10 mouse cellular contexts compared by ENCODE assay signal in the genomic region with DNA sequence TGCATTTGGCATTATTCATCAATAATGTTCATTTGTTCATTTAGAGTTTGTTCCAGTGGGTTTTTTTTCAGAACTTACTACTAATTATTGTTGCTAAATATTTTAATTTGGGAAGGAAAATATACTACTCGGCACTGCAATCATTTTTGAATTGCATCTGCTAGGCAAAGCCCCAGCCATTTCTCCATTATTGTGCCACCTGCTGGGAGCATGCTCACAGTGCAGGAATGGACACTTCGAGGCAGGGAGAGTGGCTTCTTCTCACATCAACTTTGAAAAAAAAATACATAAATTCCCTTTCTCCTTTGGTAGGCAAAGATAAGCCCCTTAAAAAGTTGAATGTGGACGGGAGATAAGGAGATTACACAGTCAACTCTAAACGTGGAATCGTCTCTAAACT.
DNase-seq lines count a peak whose midpoint lies in the region; ATAC-seq and TF ChIP-seq lines count a peak whose summit lies in the region.
"Had no signal": no experiment of that assay in that cellular context is flagged by ENCODE, and none has a peak within 500 bp of the region (broad histone marks: within the 10 kb centered on the region; RNA-seq: fewer than 3 reads in every experiment).

No protein-coding gene starts in this region.

- TF ChIP-seq EP300 in lung, postnatal 0 days (IDR thresholded peaks at IDR 0.05): no peak

- H3K27ac ChIP-seq in midbrain, embryonic 14.5 days (replicated peaks; ENCODE audit: low read depth, low read length): no peak overlapping the region
- H3K27ac ChIP-seq in midbrain, embryonic 13.5 days: no peak overlapping the region
- H3K27ac ChIP-seq in lung, postnatal 0 days (ENCODE audit: low read length): no peak overlapping the region
- H3K27ac ChIP-seq in thymus, adult 2 months (ENCODE audit: control insufficient read depth, insufficient read depth, low read length): no peak overlapping the region
- H3K27ac ChIP-seq: heart, embryonic 13.5 days had no signal

- TF ChIP-seq CTCF in lung, postnatal 0 days (IDR thresholded peaks at IDR 0.05): peak; percentile 68
- no peak for TF ChIP-seq CTCF in thymus, adult 2 months (IDR thresholded peaks at IDR 0.05; ENCODE audit: borderline replicate concordance, control insufficient read depth, extremely low read depth, insufficient read depth, low read length, poor library complexity)

- no peak overlapping the region for H3K9ac ChIP-seq in midbrain, embryonic 14.5 days (replicated peaks; ENCODE audit: low read length)
- H3K9ac ChIP-seq in midbrain, embryonic 13.5 days (replicated peaks): no peak overlapping the region
- no peak overlapping the region for H3K9ac ChIP-seq in lung, postnatal 0 days (replicated peaks; ENCODE audit: low read depth)
- H3K9ac ChIP-seq: heart, embryonic 13.5 days had no signal

- ATAC-seq in midbrain, embryonic 14.5 days (ENCODE audit: low FRiP score, low TSS enrichment): no peak
- no peak for ATAC-seq in midbrain, embryonic 13.5 days
- no peak for ATAC-seq in lung, postnatal 0 days

- H3K4me2 ChIP-seq in midbrain, embryonic 14.5 days (ENCODE audit: low read length): no peak overlapping the region
- H3K4me2 ChIP-seq in midbrain, embryonic 13.5 days (replicated peaks): no peak overlapping the region
- no peak overlapping the region for H3K4me2 ChIP-seq in lung, postnatal 0 days (replicated peaks; ENCODE audit: low read depth, low read length)
- H3K4me2 ChIP-seq: heart, embryonic 13.5 days had no signal

- no peaks in the 10 kb centered on the region for H3K36me3 ChIP-seq in midbrain, embryonic 14.5 days (ENCODE audit: control insufficient read depth, insufficient read depth, low read length)
- no peaks in the 10 kb centered on the region for H3K36me3 ChIP-seq in midbrain, embryonic 13.5 days
- no peaks in the 10 kb centered on the region for H3K36me3 ChIP-seq in lung, postnatal 0 days (ENCODE audit: insufficient read depth, low read length)
- no peaks in the 10 kb centered on the region for H3K36me3 ChIP-seq in thymus, adult 2 months (ENCODE audit: control insufficient read depth, insufficient read depth, low read length)
- H3K36me3 ChIP-seq: heart, embryonic 13.5 days had no signal

- H3K4me3 ChIP-seq in midbrain, embryonic 14.5 days (replicated peaks; ENCODE audit: low read depth, low read length): no peak overlapping the region
- H3K4me3 ChIP-seq in midbrain, embryonic 13.5 days (replicated peaks): no peak overlapping the region
- H3K4me3 ChIP-seq in lung, postnatal 0 days (ENCODE audit: low read depth, low read length): no peak overlapping the region
- H3K4me3 ChIP-seq in thymus, adult 2 months (ENCODE audit: control insufficient read depth, insufficient read depth, low read length): no peak overlapping the region
- H3K4me3 ChIP-seq: heart, embryonic 13.5 days; megakaryocyte, embryonic 14.5 days had no signal

- no peak for TF ChIP-seq POLR2A in thymus, adult 2 months (IDR thresholded peaks at IDR 0.05; ENCODE audit: control insufficient read depth, extremely low read depth, insufficient read depth, low read length, poor library complexity)

- DNase-seq in gastrocnemius, postnatal 10 days: peak; percentile 17
- no peak for DNase-seq in gastrocnemius, adult 18-20 months (ENCODE audit: low spot score)
- DNase-seq in midbrain, embryonic 14.5 days: peak; percentile 74
- peak; percentile 51 for DNase-seq in embryo, embryonic 11 days
- DNase-seq in lung, postnatal 0 days (ENCODE audit: low spot score): peak; percentile 31
- DNase-seq in thymus, adult 2 months: no peak
- no peak for DNase-seq in yolk sac, embryonic 10.5 days (ENCODE audit: low spot score)

- 49% methylated on average over 5 of the region's 5 CpGs for WGBS in midbrain, embryonic 14.5 days
- 58% methylated on average over 5 of the region's 5 CpGs for WGBS in midbrain, embryonic 13.5 days
- 40% methylated on average over 5 of the region's 5 CpGs for WGBS in lung, postnatal 0 days
- 58% methylated on average over 5 of the region's 5 CpGs for WGBS in thymus, adult 2 months

- H3K4me1 ChIP-seq in midbrain, embryonic 14.5 days (ENCODE audit: control insufficient read depth, insufficient read depth, low read length): no peaks in the 10 kb centered on the region
- H3K4me1 ChIP-seq in midbrain, embryonic 13.5 days (replicated peaks): 0 out of 2 replicates have a peak, but pooled peaks cover 3% of the 10 kb centered on the region
- H3K4me1 ChIP-seq in lung, postnatal 0 days (ENCODE audit: insufficient read depth, low read depth, low read length): no peaks in the 10 kb centered on the region
- no peaks in the 10 kb centered on the region for H3K4me1 ChIP-seq in thymus, adult 2 months (replicated peaks; ENCODE audit: control insufficient read depth, insufficient read depth, low read length)
- H3K4me1 ChIP-seq: heart, embryonic 13.5 days; megakaryocyte, embryonic 14.5 days had no signal

- no peaks in the 10 kb centered on the region for H3K27me3 ChIP-seq in midbrain, embryonic 14.5 days (ENCODE audit: control insufficient read depth, insufficient read depth, low read length)
- H3K27me3 ChIP-seq in midbrain, embryonic 13.5 days: no peaks in the 10 kb centered on the region
- H3K27me3 ChIP-seq in lung, postnatal 0 days (replicated peaks; ENCODE audit: insufficient read depth, low read length): no peaks in the 10 kb centered on the region
- no peaks in the 10 kb centered on the region for H3K27me3 ChIP-seq in thymus, adult 2 months (ENCODE audit: control insufficient read depth, insufficient read depth, low read length)
- H3K27me3 ChIP-seq: heart, embryonic 13.5 days; megakaryocyte, embryonic 14.5 days had no signal

- H3K9me3 ChIP-seq in midbrain, embryonic 14.5 days (ENCODE audit: control insufficient read depth, low read length): no peaks in the 10 kb centered on the region
- H3K9me3 ChIP-seq in midbrain, embryonic 13.5 days: no peaks in the 10 kb centered on the region
- no peaks in the 10 kb centered on the region for H3K9me3 ChIP-seq in lung, postnatal 0 days (ENCODE audit: low read length)
- H3K9me3 ChIP-seq: heart, embryonic 13.5 days had no signal

Comparison
In these comparisons a context has a peak if more than half of its experiments do, and no peak if none do; other contexts are left out.
1. DNase-seq: peak in gastrocnemius, postnatal 10 days (single experiment), midbrain, embryonic 14.5 days (single experiment), embryo, embryonic 11 days (single experiment) and lung, postnatal 0 days (single experiment); none in gastrocnemius, adult 18-20 months (single experiment), thymus, adult 2 months (single experiment) and yolk sac, embryonic 10.5 days (single experiment).